Mouse (Mus musculus) forebrain, embryonic 14.5 days (tissue): ENCODE measurements at regions not wholly inside any gene's neighbourhood (a gene's known extent, or its start where the extent isn't known, plus 50 kb on each side); places are given as distances from the start of the nearest gene placed in this dataset.
"Not testable (repeated sequence)": the region's sequence is repeated elsewhere in the genome, so short reads cannot be mapped to it uniquely, and the experiment has no call there.

ENCODE experiments used
- ATAC-seq: fragments of 200-750 bp; cut with Nextera tagmentation; 2 replicates; pipeline ENCODE4 v1.8.0; 2017; ENCODE audit warnings: mild to moderate bottlenecking, moderate library complexity
- DNase-seq: peaks from one replicate; pipeline ENCODE4 v3.0.0-alpha.2; 2015; ENCODE audit warnings: low spot score
- H3K27ac ChIP-seq: fragments of 300-500 bp; sonication (generic); 2 replicates; pipeline ENCODE4 v1.5.1; 2014; ENCODE audit warnings: low read depth, mild to moderate bottlenecking, control low read depth, low read length, moderate library complexity
- H3K27me3 ChIP-seq: fragments of 300-500 bp; sonication (generic); replicated peaks from 2 replicates; pipeline ENCODE4 v1.6.1; 2014; ENCODE audit warnings: low read length, control low read depth, mixed read lengths; ENCODE audit not compliant: control insufficient read depth, insufficient read depth
- H3K36me3 ChIP-seq: fragments of 300-500 bp; sonication (generic); 2 replicates; pipeline ENCODE4 v1.6.1; 2014; ENCODE audit warnings: low read length, control low read depth; ENCODE audit not compliant: control insufficient read depth, insufficient read depth
- H3K4me1 ChIP-seq: fragments of 300-500 bp; sonication (generic); 2 replicates; pipeline ENCODE4 v1.6.1; 2014; ENCODE audit warnings: antibody characterized with exemption, low read length, control low read depth; ENCODE audit not compliant: control insufficient read depth, insufficient read depth
- H3K4me2 ChIP-seq: fragments of 300-500 bp; sonication (generic); 2 replicates; pipeline ENCODE4 v1.6.1; 2014; ENCODE audit warnings: mild to moderate bottlenecking, control low read depth, low read length
- H3K4me3 ChIP-seq: fragments of 300-500 bp; sonication (generic); 2 replicates; pipeline ENCODE4 v1.5.1; 2014; ENCODE audit warnings: low read depth, low read length, control low read depth
- H3K9ac ChIP-seq: fragments of 300-500 bp; sonication (generic); 2 replicates; pipeline ENCODE4 v1.6.1; 2014; ENCODE audit warnings: mild to moderate bottlenecking, low read length, control low read depth, moderate library complexity
- H3K9me3 ChIP-seq: fragments of 300-500 bp; sonication (generic); replicated peaks from 2 replicates; pipeline ENCODE4 v1.6.1; 2016; ENCODE audit warnings: low read length, control low read depth, mixed read lengths; ENCODE audit not compliant: control insufficient read depth
- WGBS: fragments of 180-500 bp; shearing (Covaris S2); extraction: QIAGEN DNeasy Blood & Tissue Kit; methylation state at CpG from one replicate; pipeline ENCODE4 v1.1.7; 2014; 5-methylcytosine and 5-hydroxymethylcytosine counted together

DNA sequence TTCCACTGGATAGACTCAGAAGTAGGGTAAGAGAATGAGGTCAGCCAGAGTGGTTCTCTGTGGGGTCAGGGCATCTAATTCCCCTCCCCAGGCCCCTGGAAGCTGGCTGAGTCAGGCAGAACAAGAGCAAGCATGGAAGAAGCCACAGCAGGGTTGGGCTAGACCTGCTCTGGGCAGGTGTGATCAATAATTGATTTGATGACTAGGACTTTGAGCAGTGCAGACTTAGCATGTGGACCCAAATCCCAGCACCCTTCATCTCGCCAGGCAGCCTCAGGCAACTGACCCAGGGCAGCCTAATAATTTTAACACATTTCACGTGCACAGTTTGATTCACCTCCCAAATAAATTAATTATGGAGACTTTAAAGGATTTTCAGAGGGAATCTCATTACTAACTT, 67.2 kb downstream of the Qdpr start:
- DNase-seq: no peak
- Histone ChIP-seq H3K4me1 (no peaks in the 10 kb centered on the region), H3K27ac (no peak overlapping the region), H3K9ac (no peak overlapping the region), H3K4me3 (no peak overlapping the region), H3K36me3 (no peaks in the 10 kb centered on the region), H3K4me2 (no peak overlapping the region), H3K9me3 (no peaks in the 10 kb centered on the region), H3K27me3 (no peaks in the 10 kb centered on the region)
- WGBS: 76% methylated on average over 2 of the region's 2 CpGs
- ATAC-seq: no peak

DNA sequence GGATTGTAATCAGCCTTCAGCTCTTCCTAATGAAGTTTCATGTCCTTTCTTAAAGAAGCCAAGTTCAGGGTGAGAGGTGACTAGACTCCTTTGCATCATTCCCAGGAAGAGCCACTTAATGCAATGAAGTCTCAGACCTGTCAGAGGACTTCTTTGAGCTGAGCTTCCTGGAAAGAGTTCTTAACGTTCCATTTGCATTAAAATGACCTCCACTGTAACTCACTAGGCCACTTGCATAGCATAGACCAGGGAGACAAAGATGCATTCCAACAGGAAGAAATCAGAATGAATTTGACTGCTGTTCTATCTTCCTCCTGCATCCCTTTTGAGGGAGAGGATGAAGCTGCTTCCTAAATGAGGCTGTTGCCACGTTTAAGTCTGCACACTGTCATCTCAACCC, 71.5 kb downstream of the Qdpr start:
- no peak overlapping the region for H3K4me3 ChIP-seq
- H3K27me3 ChIP-seq: no peaks in the 10 kb centered on the region
- ATAC-seq (no peak), DNase-seq (no peak)
- no peaks in the 10 kb centered on the region for H3K9me3 ChIP-seq
- WGBS: 15% methylated on average over 2 of the region's 2 CpGs
- H3K4me1 ChIP-seq: no peaks in the 10 kb centered on the region
- H3K4me2 ChIP-seq: no peak overlapping the region
- H3K9ac ChIP-seq: no peak overlapping the region
- no peaks in the 10 kb centered on the region for H3K36me3 ChIP-seq
- H3K27ac ChIP-seq: no peak overlapping the region

DNA sequence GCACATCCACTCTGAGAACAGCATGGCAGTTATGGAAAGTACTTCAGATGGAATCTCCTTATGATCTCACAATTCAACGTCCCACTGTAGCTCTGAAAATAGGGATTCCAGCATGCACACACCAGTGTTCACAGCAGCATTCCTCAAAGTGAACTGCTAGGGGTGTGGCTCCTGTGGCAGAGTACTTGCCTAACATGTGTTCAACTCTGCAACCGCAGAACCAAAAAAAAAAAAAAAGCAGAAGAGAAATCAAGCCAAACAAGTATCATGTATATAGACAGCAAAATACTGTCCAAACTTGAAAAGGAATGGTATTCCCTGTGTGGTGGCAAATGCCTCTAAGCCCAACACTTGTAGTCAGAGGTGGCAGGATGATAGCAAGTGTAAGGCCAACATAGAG, 77.0 kb downstream of the Qdpr start:
- Histone ChIP-seq H3K4me3 (no peak overlapping the region), H3K36me3 (no peaks in the 10 kb centered on the region), H3K4me1 (no peaks in the 10 kb centered on the region), H3K27me3 (no peaks in the 10 kb centered on the region), H3K9me3 (no peaks in the 10 kb centered on the region), H3K9ac (no peak overlapping the region), H3K4me2 (no peak overlapping the region), H3K27ac (no peak overlapping the region)
- WGBS: 95% methylated on average over 2 of the region's 2 CpGs
- no peak for ATAC-seq
- no peak for DNase-seq

DNA sequence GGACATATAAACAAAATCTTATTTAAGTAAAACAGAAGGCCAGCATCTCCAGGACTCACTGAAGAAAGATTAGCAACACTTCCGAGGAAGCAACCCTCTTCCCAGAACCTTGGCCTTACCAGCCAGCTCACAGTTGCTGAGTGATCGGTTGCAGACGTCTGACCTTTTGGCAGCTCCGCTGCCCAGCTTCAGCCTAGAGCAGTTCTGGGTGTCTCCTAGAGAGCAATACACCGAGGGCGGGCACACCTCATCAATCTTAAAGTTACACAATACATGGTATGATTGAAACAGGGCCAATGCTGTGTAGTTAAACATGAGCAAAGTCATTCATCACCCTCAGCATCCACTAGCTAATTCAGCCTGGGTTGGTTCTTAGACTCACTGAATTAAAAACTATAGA, 81.6 kb downstream of the Qdpr start:
- Histone ChIP-seq H3K27me3 (no peaks in the 10 kb centered on the region), H3K9ac (no peak overlapping the region), H3K4me1 (no peaks in the 10 kb centered on the region), H3K27ac (no peak overlapping the region), H3K4me2 (no peak overlapping the region), H3K4me3 (no peak overlapping the region), H3K9me3 (no peaks in the 10 kb centered on the region), H3K36me3 (no peaks in the 10 kb centered on the region)
- 93% methylated on average over 6 of the region's 6 CpGs for WGBS
- DNase-seq (no peak), ATAC-seq (no peak)

DNA sequence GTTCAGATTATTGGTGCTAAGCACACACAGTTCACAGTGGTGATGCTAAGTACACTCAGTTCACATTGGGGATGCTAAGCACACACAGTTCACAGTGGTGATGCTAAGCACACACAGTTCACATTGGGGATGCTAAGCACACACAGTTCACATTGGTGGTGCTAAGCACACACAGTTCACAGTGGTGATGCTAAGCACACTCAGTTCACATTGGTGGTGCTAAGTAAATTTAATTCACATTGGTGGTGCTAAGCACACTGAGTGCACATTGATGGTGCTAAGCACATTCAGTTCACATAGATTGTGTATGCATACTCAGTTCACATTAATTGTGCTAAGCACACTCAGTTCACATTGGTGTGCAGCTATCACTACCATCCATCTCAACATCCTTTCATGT, 89.8 kb downstream of the Qdpr start:
- Histone ChIP-seq H3K27ac (no peak overlapping the region), H3K27me3 (no peaks in the 10 kb centered on the region), H3K4me2 (no peak overlapping the region), H3K4me3 (no peak overlapping the region), H3K36me3 (no peaks in the 10 kb centered on the region), H3K4me1 (no peaks in the 10 kb centered on the region), H3K9me3 (no peaks in the 10 kb centered on the region), H3K9ac (no peak overlapping the region)
- ATAC-seq: no peak
- no peak for DNase-seq

DNA sequence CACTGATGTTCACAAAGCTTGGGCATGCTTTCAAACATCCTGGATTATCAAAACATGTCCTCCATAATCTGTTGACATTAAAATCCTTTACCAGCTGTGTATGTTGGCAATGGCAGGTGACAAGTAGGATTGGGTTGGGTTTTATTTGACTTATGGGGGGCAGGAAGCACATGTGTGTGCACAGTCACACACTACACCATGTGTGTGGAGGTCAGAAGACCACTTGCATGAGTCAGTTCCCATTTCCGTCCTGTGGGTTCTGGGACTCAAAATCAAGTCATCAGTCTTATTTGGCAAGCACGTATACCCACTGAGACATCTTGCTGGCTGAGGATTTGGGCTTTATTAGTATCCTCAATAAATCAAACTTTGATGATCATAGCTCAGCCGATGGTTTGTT, 109.6 kb downstream of the Qdpr start:
- Histone ChIP-seq H3K4me1 (no peaks in the 10 kb centered on the region), H3K4me2 (no peak overlapping the region), H3K4me3 (no peak overlapping the region), H3K27ac (no peak overlapping the region), H3K27me3 (no peaks in the 10 kb centered on the region), H3K36me3 (no peaks in the 10 kb centered on the region), H3K9me3 (no peaks in the 10 kb centered on the region), H3K9ac (no peak overlapping the region)
- WGBS: 94% methylated on average over 3 of the region's 3 CpGs
- no peak for DNase-seq
- ATAC-seq: no peak

DNA sequence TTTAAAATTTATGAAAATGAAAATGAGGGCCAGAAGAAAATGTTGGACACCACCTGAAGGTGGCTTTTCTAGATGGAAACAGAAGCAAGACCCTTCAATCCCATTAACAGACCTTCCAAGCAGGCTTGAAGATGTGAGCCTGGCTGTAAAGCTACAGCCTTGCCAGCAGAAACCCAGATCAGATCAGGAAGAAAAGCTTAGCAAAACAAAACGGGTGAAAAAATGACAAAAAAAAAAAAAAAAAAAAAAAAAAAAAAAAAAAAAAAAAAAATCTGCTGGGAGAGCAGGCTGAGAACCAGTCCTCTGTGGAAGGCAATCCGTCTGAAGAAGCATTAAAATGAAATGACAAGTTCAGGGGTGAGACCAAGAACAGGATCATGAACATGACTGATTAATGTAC, 113.2 kb downstream of the Qdpr start:
- ATAC-seq: no peak
- Histone ChIP-seq H3K9me3 (no peaks in the 10 kb centered on the region), H3K9ac (no peak overlapping the region), H3K27me3 (no peaks in the 10 kb centered on the region), H3K4me2 (no peak overlapping the region), H3K4me3 (no peak overlapping the region), H3K27ac (no peak overlapping the region), H3K36me3 (no peaks in the 10 kb centered on the region), H3K4me1 (no peaks in the 10 kb centered on the region)
- WGBS: 68% methylated on average over 2 of the region's 2 CpGs
- no peak for DNase-seq

DNA sequence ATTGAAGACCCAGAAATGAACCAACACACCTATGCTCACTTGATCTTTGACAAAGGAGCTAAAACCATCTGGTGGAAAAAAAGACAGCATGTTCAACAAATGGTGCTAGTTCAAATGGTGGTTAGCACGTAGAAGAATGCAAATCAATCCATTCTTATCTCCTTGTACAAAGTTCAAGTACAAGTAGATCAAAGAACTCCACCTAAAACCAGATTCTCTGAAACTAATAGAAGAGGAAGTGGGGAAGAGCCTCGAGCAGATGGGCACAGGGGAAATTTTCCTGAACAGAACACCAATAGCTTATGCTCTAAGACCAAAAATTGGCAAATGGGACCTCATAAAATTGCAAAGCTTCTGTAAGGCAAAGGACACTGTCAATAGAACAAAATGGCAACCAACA, 125.6 kb downstream of the Qdpr start:
- not testable (repeated sequence) for H3K36me3 ChIP-seq, H3K27me3 ChIP-seq, H3K4me1 ChIP-seq, H3K27ac ChIP-seq, H3K9me3 ChIP-seq, H3K9ac ChIP-seq, DNase-seq, H3K4me3 ChIP-seq, H3K4me2 ChIP-seq, ATAC-seq
- WGBS: 64% methylated on average over 2 of the region's 2 CpGs

DNA sequence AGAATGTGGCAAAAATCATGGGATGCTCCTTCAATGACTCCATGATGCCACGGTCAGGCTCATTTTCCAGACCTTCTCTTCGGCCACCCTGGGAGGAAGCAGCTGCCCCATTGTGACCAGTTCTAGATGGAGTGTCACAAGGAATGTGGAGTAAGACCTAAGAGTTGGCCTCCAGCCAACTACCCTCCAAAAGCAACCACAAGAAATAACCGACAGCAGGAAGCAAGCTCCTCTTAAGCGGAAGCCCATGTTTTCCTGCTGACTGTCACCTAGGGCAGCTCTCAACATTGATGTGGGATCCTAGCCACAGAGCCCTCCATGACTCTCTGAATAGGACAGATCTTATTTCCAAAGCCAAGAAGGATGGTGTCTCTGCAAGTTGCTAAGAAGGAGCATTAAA, 126.5 kb downstream of the Qdpr start:
- Histone ChIP-seq H3K9me3 (no peaks in the 10 kb centered on the region), H3K27ac (no peak overlapping the region), H3K9ac (no peak overlapping the region), H3K4me2 (no peak overlapping the region), H3K4me3 (no peak overlapping the region), H3K27me3 (no peaks in the 10 kb centered on the region), H3K4me1 (no peaks in the 10 kb centered on the region), H3K36me3 (no peaks in the 10 kb centered on the region)
- no peak for DNase-seq
- no peak for ATAC-seq
- 93% methylated on average over 4 of the region's 4 CpGs for WGBS

DNA sequence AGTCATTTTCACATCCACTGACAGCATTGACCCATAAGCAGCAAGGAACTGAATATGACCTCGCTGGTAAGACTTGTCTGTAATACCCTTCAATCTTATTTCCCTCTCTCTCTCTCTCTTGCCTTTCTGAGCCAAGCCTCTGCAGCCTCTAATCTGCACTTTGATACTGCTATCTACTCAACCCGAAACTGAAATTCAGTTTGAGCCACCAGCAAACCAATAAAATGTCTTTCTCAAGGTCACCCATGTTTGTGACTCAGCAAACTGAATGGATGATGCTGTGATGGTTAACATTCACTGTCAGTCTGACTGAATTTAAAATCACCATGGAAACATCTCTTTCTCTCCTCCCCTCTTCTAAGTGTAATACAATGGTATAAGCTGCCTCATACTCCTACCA, 132.0 kb downstream of the Qdpr start:
- WGBS: 83% methylated on average over 2 of the region's 2 CpGs
- Histone ChIP-seq H3K36me3 (no peaks in the 10 kb centered on the region), H3K4me2 (no peak overlapping the region), H3K4me3 (no peak overlapping the region), H3K9me3 (no peaks in the 10 kb centered on the region), H3K27me3 (no peaks in the 10 kb centered on the region), H3K27ac (no peak overlapping the region), H3K4me1 (no peaks in the 10 kb centered on the region), H3K9ac (no peak overlapping the region)
- ATAC-seq: no peak
- DNase-seq: no peak
